Mouse (Mus musculus): Measurements from ENCODE around the gene Fgd4.
"Not testable (repeated sequence)": the region's sequence is repeated elsewhere in the genome, so short reads cannot be mapped to it uniquely, and the experiment has no call there.

Fgd4 gene

DNA sequence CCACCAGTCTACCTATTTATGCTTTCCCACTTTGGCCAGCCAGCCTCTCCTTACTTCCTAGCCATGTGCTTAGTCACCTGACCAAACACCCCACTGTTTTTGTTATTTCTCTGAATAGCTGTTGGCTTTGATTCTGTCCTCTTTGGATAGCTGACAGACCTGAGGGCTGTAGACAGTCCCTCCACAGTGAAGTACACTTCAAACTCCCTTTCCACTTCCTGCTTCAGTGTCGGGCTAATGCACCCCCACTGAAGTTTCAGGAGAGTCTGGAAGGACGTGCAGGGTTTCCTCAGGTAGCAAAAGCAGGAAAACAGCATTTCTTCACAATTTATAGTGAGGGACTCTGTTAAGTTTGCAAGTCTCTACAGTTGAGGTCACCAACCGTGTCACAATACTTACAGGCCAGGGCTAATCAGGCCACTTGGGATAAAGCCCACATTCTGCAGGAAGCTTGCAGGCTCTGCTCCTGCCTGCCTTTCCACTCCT is 57.4 kb downstream of the Fgd4 start:
- DNase-seq (ENCODE audit: low read depth, low spot score): no peak

DNA sequence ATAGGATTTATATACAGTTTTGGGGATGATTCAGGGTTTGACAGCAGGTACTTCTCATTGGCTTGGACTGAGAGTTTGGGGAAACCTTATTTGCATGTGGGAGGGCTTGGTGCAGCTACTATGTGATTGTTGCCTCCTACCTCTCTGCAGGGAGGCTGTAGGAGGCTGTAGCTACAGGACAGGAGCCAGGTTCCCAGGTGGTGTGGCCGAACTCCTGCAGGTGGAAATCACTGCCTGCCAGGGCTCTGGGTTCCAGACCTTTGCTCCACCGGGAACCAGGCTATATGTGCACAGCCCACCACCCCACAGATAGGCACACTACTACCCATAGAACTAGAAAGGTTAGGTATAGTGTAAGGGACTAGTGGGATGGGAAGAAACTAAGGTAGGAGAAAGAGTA is 61.0 kb downstream of the Fgd4 start:
- DNase-seq (ENCODE audit: low read depth, low spot score): not testable (repeated sequence)

GRCm38 (mm10) chr16:16535232-16535631 is 65.1 kb downstream of the Fgd4 start:
- peak; percentile 10 for DNase-seq (ENCODE audit: low read depth, low spot score)

- no peak for DNase-seq (ENCODE audit: low read depth, low spot score)
These were observed 72.3 kb downstream of the Fgd4 start for GRCm38 (mm10) chr16:16528014-16528413.

DNA sequence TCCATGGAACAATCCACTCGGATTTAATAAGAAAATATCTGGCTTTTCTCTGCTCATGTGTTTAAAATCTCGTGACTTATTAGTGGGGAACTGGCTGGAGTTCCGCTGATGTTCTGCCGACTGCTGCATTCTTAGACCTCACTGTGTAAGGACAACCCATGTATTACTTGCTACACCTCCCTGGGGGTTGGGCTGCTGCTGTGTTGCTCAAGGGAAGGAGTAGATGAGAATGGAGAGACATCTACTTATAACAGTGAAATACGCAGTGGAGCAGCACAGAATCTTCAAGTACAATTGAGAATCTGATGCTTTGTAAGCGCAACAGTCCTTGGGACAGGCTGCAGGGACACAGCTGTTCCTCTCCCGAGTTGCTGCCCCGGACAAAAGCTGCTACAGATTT is 73.1 kb downstream of the Fgd4 start:
- peak; percentile 53 for DNase-seq (ENCODE audit: low read depth, low spot score)

- no peak for DNase-seq (ENCODE audit: low read depth, low spot score)
These were observed 73.6 kb downstream of the Fgd4 start for GRCm38 (mm10) chr16:16526741-16527105.

DNA sequence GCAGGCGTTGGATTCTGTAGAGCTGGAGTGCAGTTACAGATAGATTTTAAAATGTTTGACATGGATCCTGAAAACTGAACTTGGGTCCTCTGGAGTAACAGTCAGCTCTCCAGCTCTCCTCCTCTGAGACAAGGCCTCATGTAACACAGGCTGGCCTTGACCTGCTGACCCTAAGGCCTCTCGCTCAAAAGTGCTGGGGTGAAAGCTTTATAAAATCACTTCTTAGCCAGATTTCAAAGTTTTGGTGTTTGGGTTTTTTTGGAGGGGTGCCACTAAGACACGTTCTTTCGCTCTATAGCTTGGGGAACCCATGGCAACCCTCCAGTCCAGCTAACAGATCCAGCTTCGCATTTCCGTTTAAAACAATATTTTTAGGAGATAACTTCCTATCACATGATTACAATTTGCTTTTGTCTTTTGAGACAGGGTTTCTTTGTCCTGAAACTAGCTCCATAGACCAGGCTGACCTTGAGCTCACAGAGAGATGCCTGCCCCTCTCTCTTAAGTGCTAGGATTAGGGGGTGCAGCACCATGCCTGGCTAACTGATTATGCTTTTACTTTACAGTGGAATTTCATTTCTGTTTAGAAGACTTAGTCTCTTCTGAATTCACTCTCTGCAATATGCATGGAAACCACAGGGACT is 74.1 kb downstream of the Fgd4 start:
- no peak for DNase-seq (ENCODE audit: low read depth, low spot score)

GRCm38 (mm10) chr16:16525266-16525904 is 75.0 kb downstream of the Fgd4 start:
- DNase-seq (ENCODE audit: low read depth, low spot score): no peak

GRCm38 (mm10) chr16:16523632-16524031 is 76.7 kb downstream of the Fgd4 start:
- DNase-seq (ENCODE audit: low read depth, low spot score): no peak

DNA sequence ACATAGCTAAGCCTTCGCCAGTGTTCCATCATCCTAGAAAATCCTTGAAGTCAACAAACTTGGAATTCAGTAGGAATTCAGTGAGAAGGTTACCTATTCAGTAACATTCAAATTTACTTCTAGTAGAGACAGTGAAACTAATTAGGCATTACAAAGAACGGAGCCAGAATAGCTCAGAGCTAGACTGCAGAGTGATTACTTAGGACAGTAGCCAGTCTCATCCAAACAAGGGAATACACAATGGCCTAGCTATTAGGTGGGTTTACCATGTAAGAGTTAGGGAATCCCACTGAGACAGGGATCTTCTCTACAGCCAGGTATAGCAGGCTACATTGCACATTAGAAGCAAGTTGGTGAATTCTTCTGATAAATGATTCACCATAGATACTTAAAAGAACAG is 77.5 kb downstream of the Fgd4 start:
- peak; percentile 71 for DNase-seq (ENCODE audit: low read depth, low spot score)

GRCm38 (mm10) chr16:16501491-16501890 is 98.9 kb downstream of the Fgd4 start:
- DNase-seq (ENCODE audit: low read depth, low spot score): no peak

DNA sequence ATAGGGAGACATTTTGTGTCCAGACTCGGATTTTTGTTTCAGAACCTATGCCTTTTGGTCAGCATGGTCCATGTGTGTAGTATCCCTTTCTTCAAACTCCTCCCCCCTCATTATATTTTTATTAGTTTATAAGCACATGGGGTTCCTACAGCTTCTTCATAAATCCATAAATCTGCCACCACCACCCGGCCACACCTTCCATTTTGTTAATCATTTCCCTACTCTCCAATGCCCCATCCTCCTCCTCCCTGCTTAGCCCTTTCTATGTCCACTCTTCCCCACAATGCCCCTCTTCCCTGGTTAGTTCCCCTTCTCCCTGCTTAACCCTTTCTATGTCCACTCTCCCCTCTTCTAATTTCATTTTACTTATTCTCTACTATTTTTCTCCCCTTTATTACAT is 99.4 kb downstream of the Fgd4 start:
- DNase-seq (ENCODE audit: low read depth, low spot score): no peak

DNA sequence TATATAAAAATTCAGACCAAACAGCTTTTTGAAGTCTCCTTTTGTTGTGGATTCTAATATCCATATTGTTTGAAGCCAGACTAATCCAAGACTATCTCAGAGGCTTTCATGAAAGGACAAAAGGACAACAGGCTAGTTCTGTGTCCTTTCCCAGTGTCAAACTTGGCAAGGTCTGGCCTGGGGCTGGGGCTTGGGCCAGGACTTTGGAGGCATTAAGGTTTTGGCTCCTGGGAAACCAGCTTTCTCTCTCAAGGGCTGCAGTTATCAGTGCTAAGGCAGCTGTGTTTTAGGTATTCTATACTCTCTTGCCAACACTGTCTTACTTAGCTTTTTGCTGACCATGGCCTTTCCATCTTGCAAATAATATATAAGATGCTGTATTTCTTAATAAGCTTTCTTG is 101.6 kb downstream of the Fgd4 start:
- DNase-seq (ENCODE audit: low read depth, low spot score): no peak

GRCm38 (mm10) chr16:16485523-16486043 is 114.8 kb downstream of the Fgd4 start:
- DNase-seq (ENCODE audit: low read depth, low spot score): peak; percentile 51

- no peak for DNase-seq (ENCODE audit: low read depth, low spot score)
These were observed 115.7 kb downstream of the Fgd4 start for GRCm38 (mm10) chr16:16484601-16485000.

DNA sequence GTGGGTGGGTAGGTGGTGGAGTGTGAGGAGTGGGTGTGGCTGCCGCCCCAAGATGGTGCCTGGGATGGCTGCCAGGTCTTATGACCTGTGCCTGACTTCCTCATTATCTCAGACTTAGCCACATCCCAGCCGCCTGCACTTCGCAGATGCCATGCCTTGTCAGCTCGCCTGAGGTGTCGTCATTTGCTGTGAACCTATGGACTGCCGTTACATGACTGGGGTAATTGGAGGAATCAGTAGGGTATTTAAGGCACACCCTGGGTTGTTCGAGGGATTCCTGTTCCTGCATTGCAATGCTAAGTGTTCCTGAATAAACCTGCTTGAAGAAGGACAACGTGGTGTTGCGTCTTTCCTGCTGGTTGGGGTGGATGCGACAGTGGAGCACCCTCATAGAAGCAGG is 126.9 kb downstream of the Fgd4 start:
- peak; percentile 84 for DNase-seq (ENCODE audit: low read depth, low spot score)

- DNase-seq (ENCODE audit: low read depth, low spot score): no peak
These were observed 150.3 kb downstream of the Fgd4 start for GRCm38 (mm10) chr16:16450021-16450420.

GRCm38 (mm10) chr16:16438436-16438835 is 161.9 kb downstream of the Fgd4 start:
- no peak for DNase-seq (ENCODE audit: low read depth, low spot score)

DNA sequence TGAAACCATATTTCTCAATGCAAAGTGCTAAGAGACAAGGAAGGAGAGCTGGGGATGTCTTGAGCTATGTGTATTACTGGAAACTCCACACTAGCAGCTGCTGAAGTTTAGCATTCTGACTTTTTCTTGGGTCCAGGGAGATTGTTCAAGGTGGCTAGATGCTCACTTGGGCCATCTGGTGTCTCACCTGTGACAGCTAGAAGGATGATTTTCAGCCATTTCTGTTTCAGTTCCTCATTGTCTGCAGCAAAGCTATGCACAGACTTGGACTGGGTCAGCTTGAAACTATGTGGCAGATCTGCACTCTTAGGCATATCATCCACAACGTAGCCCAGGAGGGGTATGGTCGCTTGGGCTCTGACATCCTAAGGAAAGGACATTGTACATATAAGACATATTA is 177.9 kb downstream of the Fgd4 start:
- no peak for DNase-seq (ENCODE audit: low read depth, low spot score)

DNA sequence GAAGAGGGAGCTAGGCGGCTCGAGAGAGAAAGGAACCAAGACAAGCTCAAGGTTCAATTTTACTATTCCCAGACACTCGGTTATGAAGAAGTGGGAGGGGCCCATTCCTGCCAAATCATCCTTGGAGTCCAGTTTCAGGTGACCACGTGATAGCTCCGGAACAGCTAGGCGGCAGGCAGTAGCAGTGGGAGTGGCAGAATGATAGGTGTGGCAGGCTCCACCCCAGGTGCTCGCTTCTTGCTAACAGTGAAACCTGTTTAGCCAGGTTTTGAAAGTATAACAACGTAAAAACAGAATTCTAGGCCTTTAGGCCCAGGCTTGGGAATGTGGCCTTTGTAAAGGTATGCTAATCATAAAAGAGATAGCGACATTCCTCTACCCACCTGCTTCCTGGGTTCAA is 233.1 kb downstream of the Fgd4 start:
- DNase-seq (ENCODE audit: low read depth, low spot score): peak; percentile 87

Data from ZHBTc4 (cell line).